Mouse (Mus musculus) intestine, embryonic 14.5 days (tissue): ENCODE results near the gene Gm42674. TPM values are rescaled to one million over a fixed set of nuclear protein-coding genes. Genes with fewer than 3 reads are reported as not detected.
A peak's percentile ranks its signal among the peaks of the same experiment; 100 is the strongest.

Experiments
- ATAC-seq: fragments of 200-750 bp; cut with Nextera tagmentation; replicated peaks from 2 replicates; pipeline ENCODE4 v1.8.0; 2017; ENCODE audit warnings: low read depth, moderate number of reproducible peaks, moderate TSS enrichment, moderate library complexity; ENCODE audit not compliant: low FRiP score, low TSS enrichment
- DNase-seq: peaks from one replicate; pipeline ENCODE4 v3.0.0-alpha.2; 2018; ENCODE audit warnings: low spot score
- H3K27ac ChIP-seq: fragments of 300-500 bp; sonication (generic); 2 replicates; pipeline ENCODE4 v1.5.1; 2014; ENCODE audit warnings: low read depth, mild to moderate bottlenecking, control low read depth
- H3K27me3 ChIP-seq: fragments of 300-500 bp; sonication (generic); replicated peaks from 2 replicates; pipeline ENCODE4 v1.6.1; 2014; ENCODE audit warnings: low read length, control low read depth; ENCODE audit not compliant: control insufficient read depth, insufficient read depth
- H3K36me3 ChIP-seq: fragments of 300-500 bp; sonication (generic); 2 replicates; pipeline ENCODE4 v1.6.1; 2014; ENCODE audit warnings: low read length, control low read depth; ENCODE audit not compliant: control insufficient read depth, insufficient read depth
- H3K4me1 ChIP-seq: fragments of 300-500 bp; sonication (generic); replicated peaks from 2 replicates; pipeline ENCODE4 v1.6.1; 2014; ENCODE audit warnings: low read length, control low read depth, mixed read lengths; ENCODE audit not compliant: control insufficient read depth, insufficient read depth
- H3K4me2 ChIP-seq: fragments of 300-500 bp; sonication (generic); 2 replicates; pipeline ENCODE4 v1.6.1; 2014; ENCODE audit warnings: low read length
- H3K4me3 ChIP-seq: fragments of 300-500 bp; sonication (generic); 2 replicates; pipeline ENCODE4 v1.5.1; 2014; ENCODE audit warnings: low read depth, low read length, control low read depth, mixed read lengths
- H3K9ac ChIP-seq: fragments of 300-500 bp; sonication (generic); 2 replicates; pipeline ENCODE4 v1.6.1; 2014; ENCODE audit warnings: mild to moderate bottlenecking, low read length
- H3K9me3 ChIP-seq: fragments of 300-500 bp; sonication (generic); 2 replicates; pipeline ENCODE4 v1.6.1; 2016; ENCODE audit warnings: low read length, control low read depth; ENCODE audit not compliant: control insufficient read depth
- WGBS: fragments of 180-500 bp; shearing (Covaris S2); extraction: QIAGEN DNeasy Blood & Tissue Kit; methylation state at CpG from one replicate; pipeline ENCODE4 v1.1.7; 2014; 5-methylcytosine and 5-hydroxymethylcytosine counted together
- polyA plus RNA-seq: library from polyadenylated mRNA; unstranded; fragments of >200 nt; fragmentation: Nextera tagmentation; extraction: Ambion mirVana; gene quantifications from 2 replicates; pipeline ENCODE4 v1.2.1, GENCODE M21; 2014

Gm42674 gene
- polyA plus RNA-seq, 1 experiment from 2014 or later, result not detected

DNA sequence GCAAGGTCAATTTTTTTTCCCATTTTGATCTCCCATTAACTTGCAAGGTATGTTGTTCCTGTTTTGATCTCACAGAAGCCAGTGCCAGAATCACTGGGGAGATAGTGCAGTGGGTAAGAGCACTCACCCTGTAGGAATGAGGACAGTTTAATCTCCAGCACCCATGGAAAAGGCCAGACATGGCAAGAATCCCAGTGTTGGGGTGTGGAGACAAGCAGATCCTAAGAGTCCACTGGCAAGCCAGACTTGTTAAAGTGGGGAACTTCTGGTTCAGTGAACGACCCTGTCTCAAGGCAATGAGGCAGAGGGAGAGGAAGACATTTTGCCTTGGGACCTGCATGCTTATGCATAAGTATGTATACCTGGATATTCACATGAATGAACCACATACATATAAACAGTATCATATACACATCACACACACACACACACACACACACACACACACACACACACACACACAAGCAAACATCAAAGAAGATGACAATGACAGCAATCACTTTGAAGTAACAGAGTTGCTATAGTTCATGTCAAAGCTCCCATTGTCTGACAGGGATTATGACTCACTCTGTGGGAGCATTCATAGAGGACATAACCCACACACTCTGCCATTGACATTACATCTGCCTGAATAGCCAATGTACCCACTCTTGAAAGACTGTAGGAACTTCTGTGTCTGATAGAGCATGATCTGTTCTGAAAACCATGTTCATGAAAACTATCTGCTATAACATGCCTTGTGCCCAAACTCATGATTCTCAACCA, 37.0 kb downstream of the Gm42674 start:
- Histone ChIP-seq H3K36me3 (no peaks in the 10 kb centered on the region), H3K9me3 (no peaks in the 10 kb centered on the region), H3K27me3 (no peaks in the 10 kb centered on the region), H3K27ac (no peak overlapping the region), H3K9ac (no peak overlapping the region), H3K4me1 (no peaks in the 10 kb centered on the region), H3K4me3 (no peak overlapping the region), H3K4me2 (no peak overlapping the region)
- 79% methylated on average over 1 of the region's 1 CpGs for WGBS
- no peak for ATAC-seq
- no peak for DNase-seq

DNA sequence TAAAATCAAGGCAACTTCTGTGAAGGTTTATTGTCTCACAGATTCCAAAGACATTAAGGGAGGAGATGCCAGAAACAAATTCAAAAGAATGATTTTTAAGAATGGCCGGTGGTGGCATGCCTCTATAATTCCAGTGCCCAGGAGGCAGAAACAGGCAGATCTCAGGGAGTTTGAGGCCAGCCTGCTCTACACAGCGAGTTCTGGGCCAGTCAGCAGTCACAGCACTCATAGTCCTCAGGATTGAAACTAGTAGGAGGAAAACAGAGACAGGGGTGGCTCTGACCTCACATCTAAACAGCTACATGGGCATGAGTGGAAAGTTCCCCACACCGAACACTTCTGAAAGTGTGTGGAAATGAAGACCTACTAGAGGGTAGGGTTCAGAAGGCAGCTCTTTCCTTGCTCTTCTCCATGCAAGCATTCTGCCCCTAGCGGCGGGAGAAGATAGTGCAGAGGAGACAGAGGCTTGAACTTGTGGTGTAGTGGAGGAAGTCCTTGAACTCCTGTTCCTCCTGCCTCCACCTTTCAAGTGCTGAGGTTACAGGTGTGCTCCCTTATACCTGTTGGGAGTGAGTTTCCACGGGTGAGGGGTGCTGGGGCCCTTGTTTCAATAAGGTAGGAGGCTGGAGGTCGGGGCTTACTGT, 37.9 kb downstream of the Gm42674 start:
- ATAC-seq (0 out of 2 replicates have a peak, but pooled peaks have one; percentile 50), DNase-seq (peak; percentile 57)
- Histone ChIP-seq H3K4me3 (no peak overlapping the region), H3K4me2 (no peak overlapping the region), H3K27me3 (no peaks in the 10 kb centered on the region), H3K9ac (no peak overlapping the region), H3K36me3 (no peaks in the 10 kb centered on the region), H3K4me1 (no peaks in the 10 kb centered on the region), H3K9me3 (no peaks in the 10 kb centered on the region), H3K27ac (no peak overlapping the region)
- 56% methylated on average over 7 of the region's 7 CpGs for WGBS

- Histone ChIP-seq H3K27ac (no peak overlapping the region), H3K9ac (no peak overlapping the region), H3K4me2 (no peak overlapping the region), H3K36me3 (no peaks in the 10 kb centered on the region), H3K4me1 (no peaks in the 10 kb centered on the region), H3K4me3 (no peak overlapping the region), H3K27me3 (no peaks in the 10 kb centered on the region), H3K9me3 (no peaks in the 10 kb centered on the region)
- WGBS, result 78% methylated on average over 7 of the region's 7 CpGs
- DNase-seq (no peak), ATAC-seq (no peak)
Observed at GRCm38 (mm10) chr3:90640981-90641380, 39.3 kb downstream of the Gm42674 start.

DNA sequence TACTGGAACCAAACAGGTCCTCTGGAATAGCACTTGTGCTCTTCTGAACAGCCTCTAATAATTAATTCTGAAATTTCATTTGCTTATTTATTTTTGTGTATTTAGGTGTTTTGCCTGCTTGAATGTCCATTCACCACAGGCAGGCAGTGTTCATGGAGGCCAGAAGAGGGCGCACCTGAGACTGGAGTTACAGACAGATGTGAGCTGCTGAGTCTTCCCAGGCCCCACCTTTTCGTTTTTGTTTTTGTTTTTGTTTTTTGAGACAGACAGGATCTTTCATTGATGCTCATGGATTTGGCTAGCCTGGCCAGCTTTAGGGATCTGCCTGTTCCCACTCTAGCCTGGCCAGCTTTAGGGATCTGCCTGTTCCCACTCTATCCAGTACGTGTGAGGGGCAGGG, 42.5 kb downstream of the Gm42674 start:
- no peak overlapping the region for H3K9ac ChIP-seq
- H3K4me2 ChIP-seq, result no peak overlapping the region
- H3K36me3 ChIP-seq, result no peaks in the 10 kb centered on the region
- H3K27me3 ChIP-seq, result no peaks in the 10 kb centered on the region
- DNase-seq (peak; percentile 55), ATAC-seq (no peak)
- WGBS, result 51% methylated on average over 3 of the region's 3 CpGs
- no peak overlapping the region for H3K4me3 ChIP-seq
- H3K27ac ChIP-seq, result no peak overlapping the region
- no peaks in the 10 kb centered on the region for H3K4me1 ChIP-seq
- H3K9me3 ChIP-seq, result no peaks in the 10 kb centered on the region

DNA sequence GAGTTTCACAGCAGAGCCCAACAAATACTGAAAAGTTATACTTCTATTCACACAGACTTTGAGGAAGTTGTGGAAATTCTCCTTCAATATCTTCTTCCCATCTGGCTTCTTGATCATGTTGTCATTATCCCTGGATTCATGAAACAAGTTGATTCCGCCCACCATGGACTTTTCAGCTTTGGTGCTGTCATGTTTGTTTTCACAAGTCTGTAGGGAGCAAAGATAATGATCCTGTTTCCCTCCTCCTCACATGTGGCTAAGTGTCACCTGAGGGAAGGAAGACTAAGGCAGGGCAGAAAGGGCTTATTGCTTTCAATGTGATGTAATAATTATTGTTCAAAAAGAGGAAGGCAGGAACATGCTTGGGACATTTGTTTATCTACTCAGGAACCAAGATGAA, 45.6 kb downstream of the Gm42674 start:
- Histone ChIP-seq H3K27ac (no peak overlapping the region), H3K27me3 (no peaks in the 10 kb centered on the region), H3K9ac (no peak overlapping the region), H3K4me2 (no peak overlapping the region), H3K36me3 (no peaks in the 10 kb centered on the region), H3K4me3 (no peak overlapping the region), H3K4me1 (no peaks in the 10 kb centered on the region), H3K9me3 (no peaks in the 10 kb centered on the region)
- DNase-seq, result peak; percentile 7
- no peak for ATAC-seq
- 75% methylated on average over 1 of the region's 1 CpGs for WGBS

- no peaks in the 10 kb centered on the region for H3K27me3 ChIP-seq
- peak; percentile 35 for DNase-seq
- H3K36me3 ChIP-seq, result no peaks in the 10 kb centered on the region
- H3K4me2 ChIP-seq, result no peak overlapping the region
- no peak overlapping the region for H3K4me3 ChIP-seq
- no peak overlapping the region for H3K9ac ChIP-seq
- no peaks in the 10 kb centered on the region for H3K4me1 ChIP-seq
- ATAC-seq, result no peak
- H3K27ac ChIP-seq, result no peak overlapping the region
- no peaks in the 10 kb centered on the region for H3K9me3 ChIP-seq
Observed at GRCm38 (mm10) chr3:90648981-90649380, 47.3 kb downstream of the Gm42674 start.

DNA sequence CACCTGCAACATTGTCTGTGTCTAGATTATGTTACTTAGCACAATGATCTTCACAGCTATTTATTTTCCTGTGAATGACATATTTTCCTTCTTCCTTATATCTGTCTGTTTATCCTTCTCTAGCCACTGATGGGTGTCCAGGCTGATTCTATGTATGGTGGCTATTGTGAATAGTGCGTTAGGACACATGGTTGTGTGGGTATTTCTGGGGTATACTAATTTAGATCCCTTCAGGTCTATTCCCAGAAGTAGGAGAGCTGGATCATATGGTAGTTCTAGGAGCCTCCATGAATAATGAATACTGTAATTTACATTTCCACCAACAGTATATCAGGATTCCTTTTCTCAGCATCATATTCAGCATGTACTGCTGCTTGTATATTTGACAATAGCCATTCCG, 48.1 kb downstream of the Gm42674 start:
- H3K27ac ChIP-seq, result no peak overlapping the region
- H3K4me1 ChIP-seq, result no peaks in the 10 kb centered on the region
- no peaks in the 10 kb centered on the region for H3K9me3 ChIP-seq
- no peak overlapping the region for H3K4me3 ChIP-seq
- H3K9ac ChIP-seq, result no peak overlapping the region
- H3K4me2 ChIP-seq, result no peak overlapping the region
- no peaks in the 10 kb centered on the region for H3K36me3 ChIP-seq
- DNase-seq (no peak), ATAC-seq (no peak)
- H3K27me3 ChIP-seq, result 0 out of 2 replicates have a peak, but pooled peaks cover 2% of the 10 kb centered on the region
- WGBS, result 91% methylated on average over 2 of the region's 2 CpGs

DNA sequence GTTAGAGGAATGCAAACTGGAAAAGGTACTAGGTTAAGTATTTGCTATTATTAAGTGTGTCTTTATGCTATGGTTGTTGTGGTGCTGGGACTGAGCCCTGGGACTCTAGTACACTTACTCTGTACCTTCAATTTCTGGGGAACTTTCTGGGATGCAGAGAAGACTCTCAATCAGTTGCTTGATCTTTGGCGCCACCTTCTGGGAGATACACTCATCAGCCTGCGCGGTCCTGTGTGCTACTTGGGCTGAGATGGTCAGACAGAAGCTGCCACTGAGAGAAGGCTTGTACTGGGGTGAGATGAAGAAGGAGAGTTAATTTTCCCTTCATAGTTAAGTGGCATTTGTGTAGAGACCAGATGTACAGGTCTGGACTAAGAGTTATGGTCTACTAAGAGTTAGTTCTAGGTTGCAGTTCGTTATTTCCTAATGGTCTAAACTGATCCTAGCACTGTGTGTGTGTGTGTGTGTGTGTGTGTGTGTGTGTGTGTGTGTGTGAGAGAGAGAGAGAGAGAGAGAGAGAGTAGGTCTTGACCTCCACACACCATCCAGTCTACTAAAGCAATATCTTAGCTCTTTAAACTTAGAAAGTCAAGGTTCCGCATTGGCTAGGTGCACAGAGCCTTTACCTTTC, 51.3 kb downstream of the Gm42674 start:
- DNase-seq, result peak; percentile 87
- Histone ChIP-seq H3K4me2 (no peak overlapping the region), H3K27ac (no peak overlapping the region), H3K4me1 (no peaks in the 10 kb centered on the region), H3K27me3 (0 out of 2 replicates have a peak, but pooled peaks cover 2% of the 10 kb centered on the region), H3K9me3 (no peaks in the 10 kb centered on the region), H3K9ac (no peak overlapping the region), H3K4me3 (no peak overlapping the region), H3K36me3 (no peaks in the 10 kb centered on the region)
- WGBS, result 35% methylated on average over 5 of the region's 5 CpGs
- peak; percentile 68; the same call in 1 of the 2 replicates for ATAC-seq
